Mouse (Mus musculus) liver, adult 2 months (tissue): Measurements from ENCODE around the gene Smndc1.

Source experiments
- CTCF ChIP-seq: fragments of 200-500 bp; IDR thresholded peaks from 2 replicates; pipeline ENCODE4 v1.5.1; 2011; ENCODE audit warnings: low read depth, low read length, control low read depth
- POLR2A ChIP-seq: fragments of 200-500 bp; IDR thresholded peaks from 2 replicates; pipeline ENCODE4 v1.6.1; 2011; ENCODE audit warnings: low read length, control low read depth; ENCODE audit not compliant: insufficient read depth; ENCODE audit errors: extremely low read depth

GRCm38 (mm10) chr19:53366057-53366775, 24.2 kb downstream of the Smndc1 start:
- TF ChIP-seq CTCF (no peak), POLR2A (no peak)
